ENCODE assay signal across 8 mouse cellular contexts in genomic region chr4:141286860-141287517, GRCm38 (mm10). TPM values are rescaled to one million over a fixed set of nuclear protein-coding genes. Genes with fewer than 3 reads are reported as not detected.
A peak's percentile ranks its signal among the peaks of the same experiment; 100 is the strongest.
DNase-seq lines count a peak whose midpoint lies in the region; ATAC-seq lines count a peak whose summit lies in the region.

No protein-coding gene starts in this region.

- peaks cover 21% of the 10 kb centered on the region for H3K4me1 ChIP-seq in megakaryocyte, embryonic 14.5 days

- no peaks in the 10 kb centered on the region for H3K36me3 ChIP-seq in megakaryocyte, embryonic 14.5 days (replicated peaks; ENCODE audit: low read length)

- H3K4me3 ChIP-seq in megakaryocyte, embryonic 14.5 days (replicated peaks): peak overlapping the region; percentile 17

- no peaks in the 10 kb centered on the region for H3K9me3 ChIP-seq in megakaryocyte, embryonic 14.5 days

- peaks cover 90% of the 10 kb centered on the region for H3K27me3 ChIP-seq in megakaryocyte, embryonic 14.5 days (replicated peaks)

- ATAC-seq in frontal cortex, adult (ENCODE audit: low TSS enrichment): no peak

- peak; percentile 32 for DNase-seq in kidney, adult 11 months
- no peak for DNase-seq in kidney, adult 18-20 months
- DNase-seq in embryo, embryonic 11 days: peak; percentile 67
- peak; percentile 67 to 71 for DNase-seq in kidney, postnatal 25 days
- no peak for DNase-seq in left cerebral cortex, postnatal 36 days (ENCODE audit: low spot score in 2 of 2)
- no peak for DNase-seq in right cerebral cortex, postnatal 14 days

- intact Hi-C loops in left cerebral cortex, postnatal 36 days (cut with DNase I): no loop called here

RNA-seq across cellular contexts. Expression of gene Epha2, which starts 14.1 kb away (rescaled TPM):
- not detected in 2 replicates for polyA plus RNA-seq in megakaryocyte, embryonic 14.5 days (2012; ENCODE audit: insufficient read depth, low replicate concordance)
- 1 to 10 TPM; 1.4 to 1.5 TPM for total RNA-seq in left cerebral cortex, postnatal 36 days (2021)

RNA-seq across cellular contexts. Expression of gene Arhgef19, which starts 47.7 kb away (rescaled TPM):
- polyA plus RNA-seq in megakaryocyte, embryonic 14.5 days (2012; ENCODE audit: insufficient read depth, low replicate concordance): 0.64 TPM in 1 of 2 replicates, not detected in the other
- 10 to 100 TPM; 14.6 to 15.3 TPM for total RNA-seq in left cerebral cortex, postnatal 36 days (2021)

Comparison
In these comparisons a context has a peak if more than half of its experiments do, and no peak if none do; other contexts are left out.
1. DNase-seq: peak in kidney, adult 11 months (single experiment), embryo, embryonic 11 days (single experiment) and kidney, postnatal 25 days (2 of 2); none in kidney, adult 18-20 months (single experiment), left cerebral cortex, postnatal 36 days (0 of 2) and right cerebral cortex, postnatal 14 days (single experiment).